Mouse (Mus musculus) heart, adult 18-20 months (tissue): ENCODE measurements at regions not wholly inside any gene's neighbourhood (a gene's known extent, or its start where the extent isn't known, plus 50 kb on each side); places are given as distances from the start of the nearest gene placed in this dataset.

Experiments used
- DNase-seq, 2 experiments: peaks; one replicate each; pipeline ENCODE4 v3.0.0; 2021 to 2022; ENCODE audit warnings: mixed read lengths in 1 of 2

DNA sequence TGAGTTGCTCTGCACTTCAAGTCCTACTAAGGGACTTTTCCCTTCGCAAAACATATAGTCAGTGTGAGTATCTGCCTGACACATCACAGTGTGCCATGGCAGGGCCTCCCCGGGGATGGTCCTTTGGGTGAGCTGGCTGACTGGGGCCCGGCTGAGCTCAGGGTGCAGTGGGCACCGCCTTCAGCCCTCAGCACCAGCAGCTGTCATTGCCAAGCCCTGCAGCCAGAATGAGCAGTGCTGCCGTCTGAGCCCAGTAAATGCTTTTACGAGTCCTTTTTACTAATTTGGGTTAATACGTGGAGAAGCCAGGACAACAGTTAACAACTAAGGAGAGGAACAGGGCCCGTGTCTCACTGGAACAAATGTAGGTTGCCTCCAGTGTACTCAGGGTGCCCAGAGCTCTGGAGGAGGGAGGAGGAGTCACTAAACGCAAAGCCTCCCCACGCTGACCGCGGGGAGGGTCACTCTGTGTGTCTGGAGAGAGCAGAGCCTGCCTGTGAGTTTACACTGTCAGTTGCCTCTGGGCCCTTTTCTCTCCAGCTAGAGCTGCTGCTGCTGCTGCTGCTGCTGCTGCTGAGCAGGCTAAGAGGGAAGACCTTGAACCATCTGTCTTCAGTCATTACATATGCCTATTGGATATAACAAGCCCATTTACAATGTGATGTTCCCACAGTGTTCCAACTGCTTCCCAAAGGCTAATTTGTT lies 60.1 kb upstream of the Vps8 start:
- DNase-seq = no peak

DNA sequence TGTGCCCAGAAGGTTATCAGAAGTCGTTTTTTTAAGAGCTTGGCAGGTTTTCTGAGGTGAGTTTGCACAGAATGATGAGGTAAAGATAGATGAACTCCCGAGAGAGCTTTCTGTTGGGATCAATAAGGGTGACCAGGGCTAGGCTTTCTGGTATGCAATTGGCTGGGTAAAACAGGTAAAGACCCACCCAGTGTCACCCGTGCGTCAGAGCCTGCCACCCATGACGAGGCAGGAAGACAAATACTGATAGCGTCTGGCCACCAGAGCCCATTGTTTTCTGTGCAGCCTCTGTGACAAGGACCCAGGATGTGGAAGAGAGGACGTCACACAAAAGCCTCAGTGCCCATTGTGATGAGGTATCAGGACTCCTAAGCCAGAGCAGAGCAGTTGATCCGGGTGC lies 58.0 kb upstream of the Vps8 start:
- no peak for DNase-seq

DNA sequence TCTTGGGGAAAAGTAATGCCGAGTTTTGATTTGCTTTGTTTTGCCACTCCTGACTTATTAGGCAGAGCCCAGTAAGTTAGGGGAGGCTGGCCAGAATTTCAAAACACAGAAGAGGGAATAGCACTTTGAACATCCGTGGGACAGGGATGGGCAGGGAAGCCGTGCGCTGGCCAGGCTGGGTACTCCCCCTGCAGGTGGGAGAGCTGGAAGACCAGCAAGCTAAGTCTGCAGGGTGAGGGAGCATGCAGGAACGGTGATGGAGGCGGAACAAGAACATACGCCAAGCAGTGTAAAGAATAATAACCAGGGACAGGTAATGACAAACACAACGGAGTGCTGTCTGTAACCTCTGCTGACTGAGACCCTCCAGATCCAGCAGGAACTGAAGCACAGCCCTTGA lies 55.5 kb upstream of the Vps8 start:
- peak in 1 of 2 experiments; percentile 36 for DNase-seq

DNA sequence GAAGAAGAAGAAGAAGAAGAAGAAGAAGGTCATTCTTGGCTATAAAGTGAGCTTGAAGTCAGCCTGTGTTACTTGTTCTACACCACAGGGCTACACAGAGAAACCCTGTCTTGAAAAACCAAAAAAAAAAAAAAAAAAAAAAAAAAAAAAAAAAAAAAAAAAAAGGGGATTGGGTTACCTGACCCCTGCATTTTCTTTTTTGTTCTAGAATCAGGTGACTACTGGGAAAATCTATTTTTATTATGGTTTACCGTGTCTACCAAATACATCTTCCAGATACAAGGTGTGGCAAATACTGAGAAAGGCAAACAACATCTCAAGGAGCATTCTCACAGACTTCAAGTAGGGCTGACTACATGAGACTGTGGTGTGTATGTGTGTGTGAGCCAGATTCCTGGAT lies 54.1 kb upstream of the Vps8 start:
- no peak for DNase-seq

DNA sequence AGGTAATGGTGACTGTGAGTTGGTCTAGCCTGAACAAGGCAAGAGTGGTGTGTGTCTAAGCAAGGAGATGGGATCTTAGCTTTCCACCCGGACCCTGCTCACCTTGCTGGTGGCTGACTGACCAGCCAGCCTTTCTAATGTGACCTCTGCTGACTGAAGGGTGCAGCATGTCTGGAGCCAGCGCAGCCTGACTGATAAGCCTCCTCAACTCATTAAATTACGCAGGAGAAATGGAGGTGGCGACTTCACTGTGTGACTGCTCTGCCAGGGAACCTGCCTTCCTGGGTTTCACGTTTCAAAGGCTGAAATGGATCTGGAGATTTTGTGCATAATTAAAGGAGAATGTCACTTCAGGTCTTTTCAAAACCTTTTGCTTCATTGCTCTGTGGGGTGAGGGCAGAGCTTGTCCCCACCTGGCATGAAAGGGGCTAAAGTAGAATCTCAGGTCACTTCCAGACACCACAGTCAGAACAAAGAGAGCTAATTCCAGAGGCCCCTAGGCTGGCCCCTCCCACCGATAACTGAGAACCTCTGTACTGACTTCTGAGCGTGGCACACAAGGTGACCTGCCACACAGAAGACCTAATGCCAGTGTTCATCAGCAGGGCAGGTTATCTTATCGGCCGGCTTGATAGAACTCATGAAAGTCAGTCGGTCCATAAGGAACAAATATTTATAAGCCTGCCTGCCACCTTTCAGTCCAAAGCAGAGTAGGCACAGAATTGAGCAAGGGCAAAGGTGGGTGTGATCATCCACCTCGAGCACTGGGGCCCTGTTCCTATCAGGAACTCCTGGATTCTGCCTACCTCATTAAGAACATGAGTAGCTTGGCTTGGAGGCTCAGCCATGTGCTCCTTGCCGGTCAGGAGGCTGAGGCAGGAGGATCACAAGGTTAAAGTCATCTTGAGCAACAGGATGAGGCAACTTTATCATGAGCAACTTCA lies 53.1 kb upstream of the Vps8 start:
- DNase-seq = peak; percentile 51 to 73
